In the genomic region with DNA sequence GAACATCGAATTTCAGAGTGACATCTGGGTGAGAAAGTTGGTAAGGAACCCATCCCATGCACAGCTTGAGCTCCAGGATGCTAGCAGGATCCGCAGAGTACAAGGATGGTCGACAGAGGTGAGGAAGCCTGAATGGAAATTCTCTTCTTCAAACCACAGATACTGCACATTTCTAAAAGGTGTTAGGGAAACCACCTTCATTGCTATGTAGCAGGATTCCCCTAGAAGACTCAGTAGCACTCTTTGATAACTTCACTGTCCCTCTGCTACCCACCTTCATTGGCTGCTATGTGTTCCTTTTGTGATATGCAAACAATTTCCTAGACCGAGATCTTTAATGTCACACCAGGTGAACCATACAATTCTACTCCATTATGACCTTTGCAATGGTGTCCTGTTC, we compare ENCODE assay signal across 19 mouse cellular contexts.
"Had no signal": no experiment of that assay in that cellular context is flagged by ENCODE, and none has a peak within 500 bp of the region (broad histone marks: within the 10 kb centered on the region; RNA-seq: fewer than 3 reads in every experiment).

No protein-coding gene starts in this region.

- H3K4me3 ChIP-seq: kidney, embryonic 15.5 days; left cerebral cortex, adult 2 months; megakaryocyte, embryonic 14.5 days; midbrain, embryonic 10.5 days; midbrain, embryonic 13.5 days; myocyte had no signal

- ATAC-seq: liver, postnatal 0 days; lung, postnatal 0 days; midbrain, embryonic 13.5 days; midbrain, embryonic 16.5 days had no signal

- H3K9me3 ChIP-seq: kidney, embryonic 15.5 days; midbrain, embryonic 10.5 days; midbrain, embryonic 13.5 days had no signal

- H3K4me1 ChIP-seq: midbrain, embryonic 13.5 days had no signal

- H3K4me2 ChIP-seq: kidney, embryonic 15.5 days; lung, embryonic 14.5 days; midbrain, embryonic 13.5 days had no signal

- H3K27ac ChIP-seq: kidney, embryonic 15.5 days; left cerebral cortex, adult 2 months; liver, embryonic 14.5 days; midbrain, embryonic 10.5 days; midbrain, embryonic 13.5 days; stomach, postnatal 0 days had no signal

- H3K27me3 ChIP-seq: kidney, embryonic 15.5 days; megakaryocyte, embryonic 14.5 days; midbrain, embryonic 13.5 days had no signal

- H3K9ac ChIP-seq: kidney, embryonic 15.5 days; liver, embryonic 14.5 days; liver, postnatal 0 days; lung, embryonic 14.5 days; midbrain, embryonic 13.5 days had no signal

- H3K36me3 ChIP-seq: kidney, embryonic 15.5 days; midbrain, embryonic 10.5 days; midbrain, embryonic 13.5 days had no signal

- DNase-seq: kidney, adult 8-10 months; kidney, postnatal 10 days; kidney, postnatal 4 days; layer of hippocampus, postnatal 36 days; liver, postnatal 0 days; lung, embryonic 14.5 days; thymus, adult 2 months; thymus, postnatal 14 days; thymus, postnatal 4 days had no signal
